Mouse (Mus musculus) gastrocnemius, postnatal 4 days (tissue): ENCODE results near the gene Gng10. TPM values are rescaled to one million over a fixed set of nuclear protein-coding genes. Genes with fewer than 3 reads are reported as not detected.

Experiments
- DNase-seq, 2 experiments: peaks; one replicate each; pipeline ENCODE4 v3.0.0; 2021 to 2022; ENCODE audit warnings: low spot score in 2 of 2, mixed read lengths in 2 of 2
- total RNA-seq, 2 experiments: library from RNA; stranded (reverse); gene quantifications; 2 replicates each; pipeline ENCODE4 v1.2.3; 2021

Gene Gng10
- total RNA-seq, 2 experiments from 2014 or later: 46.1 to 50.7 TPM

GRCm38 (mm10) chr4:59011446-59011845, 23.4 kb upstream of the Gng10 start:
- no peak for DNase-seq

GRCm38 (mm10) chr4:59015181-59015580, 19.7 kb upstream of the Gng10 start:
- no peak for DNase-seq

- DNase-seq: no peak
These were observed 18.0 kb upstream of the Gng10 start for GRCm38 (mm10) chr4:59016922-59017321.

GRCm38 (mm10) chr4:59034325-59034917, 467 bp upstream of the Gng10 start:
- DNase-seq: no peak

- no peak for DNase-seq
These were observed 980 bp downstream of the Gng10 start for GRCm38 (mm10) chr4:59035786-59036350.

GRCm38 (mm10) chr4:59036490-59037127, 1.7 kb downstream of the Gng10 start:
- peak; percentile 40 to 77 for DNase-seq

GRCm38 (mm10) chr4:59037525-59037924, 2.6 kb downstream of the Gng10 start:
- DNase-seq: no peak

- DNase-seq: no peak
These were observed 5.8 kb downstream of the Gng10 start for GRCm38 (mm10) chr4:59040397-59041287.

GRCm38 (mm10) chr4:59043074-59043473, 8.2 kb downstream of the Gng10 start:
- DNase-seq: no peak

- DNase-seq: no peak
These were observed 9.0 kb downstream of the Gng10 start for GRCm38 (mm10) chr4:59043891-59044290.

GRCm38 (mm10) chr4:59047222-59047621, 12.3 kb downstream of the Gng10 start:
- no peak for DNase-seq

- DNase-seq: no peak
These were observed 16.2 kb downstream of the Gng10 start for GRCm38 (mm10) chr4:59051081-59051480.

- no peak for DNase-seq
These were observed 23.0 kb downstream of the Gng10 start for GRCm38 (mm10) chr4:59057929-59058328.

- DNase-seq: no peak
These were observed 27.6 kb downstream of the Gng10 start for GRCm38 (mm10) chr4:59062526-59062925.

- no peak for DNase-seq
These were observed 34.4 kb downstream of the Gng10 start for GRCm38 (mm10) chr4:59069276-59069675.

GRCm38 (mm10) chr4:59083430-59083829, 48.5 kb downstream of the Gng10 start:
- no peak for DNase-seq

- DNase-seq: no peak
These were observed 54.5 kb downstream of the Gng10 start for GRCm38 (mm10) chr4:59089391-59089790.

Other genes with a start within 250 kb of the Gng10 start
- under 1 TPM; 0.08 to 0.25 TPM for gene Olfr267, start 247.4 kb upstream of the Gng10 start, total RNA-seq
- gene Ecpas, start 122.3 kb upstream of the Gng10 start, total RNA-seq: 100 to 1,000 TPM; 172 to 190 TPM
- under 1 TPM; 0.54 to 0.69 TPM for gene Zkscan16, start 91.5 kb upstream of the Gng10 start, total RNA-seq
- 10 to 100 TPM in 1 of 2 experiments, 1 to 10 TPM in 1; 8.4 to 10.3 TPM for gene Ptgr1, start 48.0 kb upstream of the Gng10 start, total RNA-seq
- gene Dnajc25, start 40.0 kb upstream of the Gng10 start, total RNA-seq: 10 to 100 TPM; 15.8 to 17.4 TPM
- gene Gm20503, start 31.9 kb upstream of the Gng10 start, total RNA-seq: 1 to 10 TPM in 1 of 2 experiments, not detected in 1; 5.3 TPM
- not detected for gene AI481877, start 103.9 kb downstream of the Gng10 start, total RNA-seq
- 10 to 100 TPM; 28.0 to 29.0 TPM for gene Ugcg, start 154.2 kb downstream of the Gng10 start, total RNA-seq